In the genomic region with DNA sequence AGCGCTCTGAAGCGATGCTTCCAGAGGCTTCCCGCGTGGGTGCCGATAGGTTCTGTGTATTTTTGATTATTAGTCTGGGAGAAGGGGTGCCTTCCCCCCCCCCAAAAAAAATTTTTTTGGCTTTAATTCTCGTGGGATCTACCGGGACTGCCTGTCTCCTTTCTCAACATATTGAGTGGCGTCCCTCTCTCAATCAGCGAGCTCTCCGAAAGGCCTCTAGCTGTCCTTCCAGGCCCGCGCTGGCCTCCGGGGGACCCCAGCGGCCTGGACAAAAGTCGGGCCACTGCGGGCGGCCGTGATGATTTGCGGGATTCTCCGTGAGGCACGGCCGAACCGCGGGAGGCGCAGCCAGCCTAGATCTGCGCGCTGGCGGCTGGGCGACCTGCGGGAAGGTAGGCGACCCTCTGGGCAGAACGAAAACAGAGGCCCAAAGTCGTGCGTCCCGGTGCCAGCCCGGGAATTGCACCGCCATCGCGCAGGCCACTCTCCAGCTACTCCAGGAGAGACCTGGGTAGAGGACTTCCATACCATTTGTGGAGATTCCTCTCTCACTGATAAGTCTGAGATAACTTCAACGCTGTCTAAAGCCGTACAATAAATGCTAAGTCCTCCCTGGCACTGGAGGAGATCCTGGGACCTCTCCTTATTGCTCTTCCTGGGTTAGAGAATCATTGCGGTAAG, we compare ENCODE assay signal across 10 mouse cellular contexts. TPM values are rescaled to one million over a fixed set of nuclear protein-coding genes. Genes with fewer than 3 reads are reported as not detected.
DNase-seq lines count a peak whose midpoint lies in the region; ATAC-seq and TF ChIP-seq lines count a peak whose summit lies in the region.
"Had no signal": no experiment of that assay in that cellular context is flagged by ENCODE, and none has a peak within 500 bp of the region (broad histone marks: within the 10 kb centered on the region; RNA-seq: fewer than 3 reads in every experiment).

No protein-coding gene starts in this region.

- TF ChIP-seq CTCF in hindbrain, postnatal 0 days (IDR thresholded peaks at IDR 0.05; ENCODE audit: low read depth), result no peak

- H3K27me3 ChIP-seq in hindbrain, postnatal 0 days (ENCODE audit: insufficient read depth, low read length), result peaks cover 67% of the 10 kb centered on the region

- no peaks in the 10 kb centered on the region for H3K36me3 ChIP-seq in hindbrain, postnatal 0 days (ENCODE audit: insufficient read depth, low read length)

- no peaks in the 10 kb centered on the region for H3K9me3 ChIP-seq in hindbrain, postnatal 0 days (ENCODE audit: low read length)

- under 1% methylated on average over 41 of the region's 42 CpGs for WGBS in hindbrain, postnatal 0 days

- H3K4me3 ChIP-seq in hindbrain, postnatal 0 days (ENCODE audit: low read length), result no peak overlapping the region

- DNase-seq in kidney, postnatal 10 days, result peak; percentile 13
- no peak for DNase-seq in kidney, adult 8-10 months
- peak; percentile 40 for DNase-seq in Muller cell, postnatal 12 days (ENCODE audit: inconsistent ontology term)
- DNase-seq in embryo, embryonic 11 days, result peak; percentile 60
- DNase-seq in hindbrain, postnatal 0 days (ENCODE audit: low spot score), result peak; percentile 12
- DNase-seq in thymus, postnatal 10 days (ENCODE audit: low spot score in 2 of 2), result no peak
- DNase-seq in layer of hippocampus, adult 18-20 months (ENCODE audit: low spot score in 2 of 2), result no peak
- DNase-seq: cerebellum, adult 18-20 months had no signal

- H3K27ac ChIP-seq in hindbrain, postnatal 0 days, result no peak overlapping the region

- no peak overlapping the region for H3K4me2 ChIP-seq in hindbrain, postnatal 0 days (ENCODE audit: low read depth, low read length)

- peaks cover 3% of the 10 kb centered on the region; the same call in 1 of the 2 replicates for H3K4me1 ChIP-seq in hindbrain, postnatal 0 days (ENCODE audit: insufficient read depth, low read length)

- no peak for ATAC-seq in hindbrain, postnatal 0 days

- H3K9ac ChIP-seq in hindbrain, postnatal 0 days (replicated peaks; ENCODE audit: low read length), result no peak overlapping the region

RNA-seq across cellular contexts. Expression of a gene that starts 1.2 kb away (rescaled TPM):
- not detected in 2 replicates for total RNA-seq in hindbrain, postnatal 0 days (2014; rRNA removed)
- not detected in 2 replicates for polyA plus RNA-seq in hindbrain, postnatal 0 days (2015; fragmentation: Nextera tagmentation; extraction: Ambion mirVana)
- not detected for total RNA-seq in layer of hippocampus, adult 18-20 months (2021)
- total RNA-seq: gastrocnemius, adult 8-10 months; left cerebral cortex, adult 18-20 months had no signal

Comparison
In these comparisons a context has a peak if more than half of its experiments do, and no peak if none do; other contexts are left out.
1. DNase-seq: peak in kidney, postnatal 10 days (single experiment), Muller cell, postnatal 12 days (single experiment), embryo, embryonic 11 days (single experiment) and hindbrain, postnatal 0 days (single experiment); none in kidney, adult 8-10 months (0 of 2), thymus, postnatal 10 days (0 of 2) and layer of hippocampus, adult 18-20 months (0 of 2).